Mouse (Mus musculus) kidney, postnatal 36 days (tissue): ENCODE measurements around the gene Slc4a4.

Source experiments
- DNase-seq, 2 experiments: peaks; one replicate each; pipeline ENCODE4 v3.0.0; 2021 to 2022; ENCODE audit warnings: mixed read lengths in 2 of 2

The Slc4a4 gene

DNA sequence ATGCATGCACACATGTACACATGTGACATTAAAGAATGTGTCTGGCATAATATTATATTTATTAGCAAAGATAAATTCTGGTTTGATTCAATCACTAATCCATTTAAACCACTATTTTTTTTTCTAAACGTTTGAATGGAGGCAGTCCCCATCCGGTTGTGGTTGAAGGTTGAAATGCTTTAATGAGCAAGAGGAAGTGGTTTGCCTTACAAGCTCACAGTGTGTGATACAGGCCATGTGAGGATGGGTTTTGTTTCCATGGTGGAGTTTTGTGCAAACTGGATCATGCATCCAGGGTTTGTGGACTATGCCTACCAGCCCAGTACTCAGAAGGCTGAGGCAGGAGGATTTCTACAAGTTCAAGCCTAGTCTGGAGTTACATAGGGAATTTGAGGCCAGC, 311.9 kb downstream of the Slc4a4 start:
- no peak for DNase-seq

DNA sequence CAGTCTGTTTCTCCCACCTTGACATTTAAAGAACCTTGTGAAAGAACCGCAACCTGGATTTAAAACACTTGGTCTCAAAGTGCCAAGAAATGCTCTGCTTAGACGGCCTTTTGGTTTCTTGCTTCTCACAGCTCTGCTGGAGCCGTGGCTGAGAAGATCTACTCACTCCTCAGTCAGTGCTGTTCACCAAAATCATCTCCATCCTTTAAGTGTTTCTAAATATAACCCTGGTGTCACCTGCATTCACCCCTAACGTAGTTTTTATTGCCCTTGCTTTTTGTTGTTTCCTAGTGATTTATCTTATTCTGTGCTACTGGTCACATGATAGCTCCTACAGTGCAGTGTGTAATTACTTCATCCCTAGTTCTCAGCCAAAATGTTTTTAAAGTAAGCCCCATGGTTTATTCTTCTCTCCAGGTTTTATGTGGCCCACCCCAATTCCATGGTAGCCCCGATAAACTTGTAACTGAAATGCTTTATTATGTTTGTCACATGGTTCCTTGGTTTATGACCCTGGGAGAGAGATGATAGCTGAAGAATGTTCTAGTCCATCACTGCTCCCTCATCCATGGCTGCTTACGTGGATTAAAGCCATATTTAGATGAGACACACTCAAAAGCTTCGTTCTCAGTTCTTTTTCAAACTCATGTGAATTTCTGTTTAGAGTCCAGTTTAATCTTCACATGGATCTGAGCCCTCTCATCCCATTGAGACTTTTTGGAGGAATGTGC, 323.5 kb downstream of the Slc4a4 start:
- DNase-seq = no peak

GRCm38 (mm10) chr5:89211057-89211456, 324.4 kb downstream of the Slc4a4 start:
- DNase-seq = no peak

DNA sequence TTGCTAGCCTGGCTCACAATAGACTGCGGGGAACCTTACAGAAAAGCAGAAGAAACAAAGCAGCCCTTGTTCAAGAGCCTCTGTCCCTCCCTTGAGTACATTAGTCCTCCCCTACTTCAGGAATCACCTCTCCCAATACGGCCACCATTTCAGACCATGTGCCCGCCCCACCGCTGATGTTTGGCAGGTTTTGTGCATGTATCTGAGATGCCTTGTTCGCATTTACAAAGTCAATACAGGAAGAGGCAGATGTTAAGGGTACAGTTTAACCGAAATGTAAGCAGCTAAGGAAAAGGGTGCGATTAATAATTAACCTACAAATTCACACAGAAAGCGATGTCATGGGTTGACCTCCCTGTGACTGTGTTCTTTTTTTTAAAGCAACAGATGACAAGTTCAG, 331.6 kb downstream of the Slc4a4 start:
- peak; percentile 40 to 73 for DNase-seq

- no peak for DNase-seq
These were observed 332.1 kb downstream of the Slc4a4 start for GRCm38 (mm10) chr5:89218709-89219108.

GRCm38 (mm10) chr5:89221658-89222057, 335.0 kb downstream of the Slc4a4 start:
- peak; percentile 25 to 42 for DNase-seq

GRCm38 (mm10) chr5:89223061-89223740, 336.6 kb downstream of the Slc4a4 start:
- DNase-seq = peak in 1 of 2 experiments; percentile 16

GRCm38 (mm10) chr5:89223744-89224368, 337.2 kb downstream of the Slc4a4 start:
- DNase-seq = peak in 1 of 2 experiments; percentile 32

GRCm38 (mm10) chr5:89227948-89228347, 341.3 kb downstream of the Slc4a4 start:
- DNase-seq = no peak

- no peak for DNase-seq
These were observed 343.0 kb downstream of the Slc4a4 start for GRCm38 (mm10) chr5:89229606-89230005.

DNA sequence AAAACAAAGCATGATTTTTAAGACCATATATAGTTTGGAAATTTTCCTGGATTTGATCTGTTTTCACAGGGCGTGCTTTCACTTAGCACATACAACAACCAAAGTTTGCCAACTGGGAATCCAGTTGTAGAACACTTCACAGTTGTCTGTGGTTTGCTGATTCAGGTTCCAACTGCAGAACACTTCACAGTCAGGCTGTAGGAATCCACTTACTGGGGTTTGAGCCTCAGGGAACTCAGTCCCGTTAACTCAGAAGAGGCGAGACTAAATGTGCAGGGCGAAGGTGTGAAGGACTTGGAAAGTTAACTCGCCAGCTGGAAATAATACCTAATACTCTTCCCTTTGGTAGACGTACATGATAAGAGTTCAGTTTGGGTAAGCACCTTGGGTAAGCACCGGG, 345.7 kb downstream of the Slc4a4 start:
- no peak for DNase-seq

GRCm38 (mm10) chr5:89251806-89252205, 365.2 kb downstream of the Slc4a4 start:
- DNase-seq = no peak

DNA sequence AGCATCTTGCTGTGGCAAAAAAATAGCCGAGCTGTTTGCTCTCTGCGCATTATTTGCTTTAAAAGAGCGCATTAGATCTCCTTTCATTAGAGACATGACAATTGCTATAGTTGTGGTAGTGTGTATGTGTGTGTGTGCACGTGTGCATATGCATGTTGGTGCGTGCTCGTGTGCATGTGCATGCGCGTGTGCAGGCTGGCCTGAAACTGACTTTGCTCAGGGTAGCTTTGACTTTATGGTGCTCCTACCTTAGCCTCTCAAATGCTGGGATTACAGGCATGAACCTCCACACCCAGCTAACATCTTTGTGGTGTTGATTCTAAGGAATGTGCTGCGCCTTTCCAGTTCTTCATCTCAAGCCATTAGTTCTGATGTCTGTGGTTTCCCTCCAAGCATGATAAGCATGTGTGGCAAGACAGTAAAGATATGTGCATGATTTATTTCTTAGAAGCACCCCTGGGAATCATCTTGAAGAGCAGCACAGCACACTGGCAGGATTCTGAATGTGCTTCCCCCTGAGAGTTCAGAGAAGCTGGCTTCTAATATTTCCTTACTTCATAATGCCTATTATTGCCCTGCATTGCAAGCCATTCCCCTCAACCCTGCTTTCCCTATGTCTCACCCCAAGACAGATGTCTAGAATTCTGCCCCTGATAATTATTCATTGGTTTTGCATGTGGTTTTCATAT, 373.3 kb downstream of the Slc4a4 start:
- DNase-seq = no peak

GRCm38 (mm10) chr5:89277049-89277448, 390.4 kb downstream of the Slc4a4 start:
- DNase-seq = peak; percentile 16 to 32

GRCm38 (mm10) chr5:89277616-89278015, 391.0 kb downstream of the Slc4a4 start:
- peak; percentile 67 to 89 for DNase-seq

DNA sequence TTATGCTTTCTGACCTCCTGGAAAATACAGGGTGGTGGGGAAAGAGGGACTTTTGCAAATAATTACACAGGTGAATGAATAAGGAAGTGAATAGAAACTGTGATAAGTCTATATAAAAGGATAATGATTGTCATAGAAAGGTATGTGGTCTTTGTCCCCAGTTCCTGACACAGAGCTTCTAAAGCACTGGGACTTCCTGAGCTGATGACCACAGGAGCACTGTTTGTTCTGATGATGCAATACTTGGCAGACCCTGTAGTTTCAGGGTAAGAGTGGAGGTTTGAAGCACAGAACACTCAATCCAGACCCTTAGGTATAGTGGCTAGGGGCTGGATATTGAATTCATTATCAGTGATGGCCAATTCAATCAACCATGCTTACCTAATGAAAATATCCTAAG, 391.7 kb downstream of the Slc4a4 start:
- peak; percentile 16 to 48 for DNase-seq

- no peak for DNase-seq
These were observed 393.8 kb downstream of the Slc4a4 start for GRCm38 (mm10) chr5:89280312-89280863.
